Mouse (Mus musculus) adrenal gland (tissue): ENCODE results near the gene Mob4.

Source experiments
- intact Hi-C: fragments of 180-260 bp; cut with DNase I; formaldehyde crosslinking; loops from one replicate; pipeline ENCODE4 v1.15.1; 2025

The Mob4 gene

GRCm38 (mm10) chr1:55130190-55130916 lies 678 bp upstream of the Mob4 start:
- intact Hi-C loops = no loop called here

DNA sequence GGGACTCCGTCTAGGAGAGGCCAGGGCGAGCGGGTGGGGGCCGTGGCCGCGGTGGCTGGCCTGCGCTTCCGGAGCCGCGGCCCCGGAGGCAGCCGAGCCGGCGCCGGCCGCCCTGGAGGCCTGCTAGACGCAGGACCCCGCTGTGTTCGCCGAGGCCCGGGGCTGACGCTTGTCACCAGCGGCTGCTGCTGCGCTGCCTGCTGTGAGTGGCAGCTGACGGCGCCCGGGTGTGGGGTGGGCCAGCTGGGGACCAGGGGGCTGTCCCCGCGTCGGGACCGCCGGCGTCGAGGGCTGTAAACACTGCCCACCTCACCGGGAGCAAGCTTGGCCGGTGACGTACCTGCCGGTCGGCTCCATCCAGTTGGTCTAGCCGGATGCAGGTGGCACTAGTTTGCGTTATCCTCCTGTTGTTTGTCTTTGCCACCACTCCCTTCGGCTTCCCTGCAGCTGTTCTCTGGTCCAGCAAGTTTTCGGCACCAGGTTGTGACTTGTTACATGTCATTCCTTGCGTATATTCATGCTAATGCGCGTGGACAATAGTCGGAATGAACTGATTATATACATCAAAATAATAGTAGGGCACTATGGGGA lies 488 bp downstream of the Mob4 start:
- intact Hi-C loops = loop anchor here (2.0 kb wide), 1 partner anchor 45 kb away; no protein-coding TSS in a partner anchor

DNA sequence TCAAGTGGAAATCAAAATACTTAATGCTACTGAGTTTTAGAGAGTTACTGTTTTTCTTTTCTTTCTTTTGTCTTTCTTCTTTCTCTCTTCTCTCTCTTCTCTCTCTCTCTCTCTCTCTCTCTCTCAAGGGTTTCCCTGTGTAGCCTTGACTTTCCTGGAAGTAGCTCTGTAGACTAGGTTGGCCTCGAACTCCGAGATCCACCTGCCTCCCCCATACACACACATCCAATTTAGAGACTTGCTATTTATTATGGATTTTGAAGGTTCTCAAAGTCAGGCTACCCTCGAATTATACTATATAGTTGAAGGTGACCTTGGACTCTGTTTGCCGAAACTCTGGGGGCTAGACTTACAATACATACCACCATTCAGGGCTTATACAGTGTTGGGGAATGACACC lies 1.3 kb downstream of the Mob4 start:
- intact Hi-C loops = loop anchor here (2.0 kb wide), 1 partner anchor 46 kb away; no protein-coding TSS in a partner anchor

DNA sequence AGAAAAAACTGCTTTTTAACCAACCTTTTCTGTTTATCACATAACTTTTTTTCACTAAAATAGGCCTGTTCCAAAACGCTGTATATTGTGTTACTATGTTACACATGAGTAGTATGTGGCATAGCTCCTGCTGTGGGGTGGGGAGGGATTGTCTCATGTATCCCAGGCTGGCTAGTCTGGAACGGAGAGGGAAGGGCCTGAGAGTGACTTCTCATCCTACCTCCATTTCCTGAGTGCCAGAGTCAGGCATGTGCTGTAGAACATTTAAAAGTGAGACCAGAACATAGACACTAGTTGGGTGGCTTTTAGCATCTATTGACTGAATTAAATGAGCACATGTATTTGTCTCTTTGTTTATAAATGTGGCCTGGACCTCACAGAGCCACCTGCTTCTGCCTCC lies 2.1 kb downstream of the Mob4 start:
- intact Hi-C loops = loop anchor here (2.0 kb wide), 1 partner anchor 46 kb away; no protein-coding TSS in a partner anchor

GRCm38 (mm10) chr1:55134301-55134700 lies 3.3 kb downstream of the Mob4 start:
- intact Hi-C loops = no loop called here

DNA sequence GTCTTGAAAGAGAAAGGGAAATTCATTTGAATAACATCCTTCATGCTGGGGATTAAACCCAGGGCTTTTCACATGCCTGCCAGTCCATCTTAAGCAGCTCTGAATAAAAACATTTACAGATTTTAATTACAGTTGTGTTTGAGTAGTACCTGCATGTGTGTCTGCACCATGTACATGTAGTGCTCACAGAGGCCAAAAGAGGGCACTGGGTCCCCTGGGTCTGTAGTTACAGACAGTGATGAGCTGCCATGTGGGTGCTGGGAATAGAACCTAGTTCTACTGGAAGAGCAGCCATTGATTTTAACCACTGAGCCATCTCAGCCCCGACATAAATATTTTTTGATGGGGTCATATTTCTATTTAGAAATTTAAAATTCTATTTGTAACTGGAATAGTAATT lies 4.8 kb downstream of the Mob4 start:
- intact Hi-C loops = no loop called here

DNA sequence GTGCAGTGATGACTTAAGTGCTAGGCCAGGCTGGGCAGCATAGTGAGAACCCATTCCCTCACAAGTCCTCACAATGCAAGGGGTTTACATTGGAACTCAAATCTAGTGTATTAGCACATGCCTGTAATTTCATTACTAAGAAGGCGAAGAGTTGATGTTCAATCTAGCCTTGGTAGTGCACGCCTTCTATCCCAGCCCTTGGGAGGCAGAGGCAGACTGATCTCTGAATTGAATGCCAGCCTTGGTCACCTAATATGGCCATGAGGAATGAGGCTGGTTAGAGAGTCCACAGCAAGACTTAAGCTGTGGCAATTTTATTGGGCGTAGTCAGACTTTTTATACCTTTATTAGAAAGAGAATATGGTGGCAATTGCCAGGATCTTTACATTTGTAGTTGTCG lies 13.3 kb downstream of the Mob4 start:
- intact Hi-C loops = no loop called here

- intact Hi-C loops = no loop called here
Observed at GRCm38 (mm10) chr1:55145556-55145955, 14.5 kb downstream of the Mob4 start.

DNA sequence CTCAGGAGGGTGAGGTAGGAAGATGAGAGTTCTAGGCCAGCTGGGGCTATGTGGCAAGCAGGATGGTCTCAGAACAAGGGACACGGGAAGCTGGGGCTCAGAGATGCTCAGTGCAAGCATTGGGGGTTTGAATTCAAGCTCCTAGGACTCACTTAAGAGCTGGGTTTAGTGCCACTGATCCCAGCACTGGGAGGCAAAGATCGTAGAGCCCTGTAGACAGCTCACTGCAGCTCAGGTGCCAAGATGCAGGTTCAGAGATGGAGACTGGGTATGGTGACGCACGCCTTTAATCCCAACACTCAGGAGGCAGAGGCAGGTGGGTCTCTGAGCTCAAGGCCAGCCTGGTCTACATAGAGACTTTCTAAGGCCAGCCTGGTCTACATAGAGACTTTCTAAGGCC lies 26.3 kb downstream of the Mob4 start:
- intact Hi-C loops = loop anchor here (10.0 kb wide), 1 partner anchor 153 kb away; no protein-coding TSS in a partner anchor

DNA sequence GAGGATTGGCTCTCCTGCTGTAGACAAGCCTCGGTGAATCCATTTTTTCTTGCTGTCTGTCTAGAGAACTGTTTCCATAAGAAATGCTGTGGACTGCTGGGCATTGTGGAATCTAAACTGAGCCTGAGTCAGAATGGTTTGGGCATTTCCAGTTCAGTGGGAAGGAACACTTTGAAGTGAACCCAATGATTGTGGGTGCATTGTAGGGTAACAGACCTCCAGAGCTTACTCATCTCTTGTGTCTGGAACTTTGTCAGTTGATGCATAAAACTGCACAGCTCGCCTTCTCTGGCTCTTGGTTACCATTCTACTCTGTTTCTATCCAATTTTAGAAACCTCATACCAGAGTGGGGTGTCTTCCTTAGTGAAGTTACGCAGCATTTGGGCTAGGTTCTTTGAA lies 27.2 kb downstream of the Mob4 start:
- intact Hi-C loops = loop anchor here (10.0 kb wide), 1 partner anchor 153 kb away; no protein-coding TSS in a partner anchor

GRCm38 (mm10) chr1:55158821-55159220 lies 27.8 kb downstream of the Mob4 start:
- intact Hi-C loops = loop anchor here (10.0 kb wide), 1 partner anchor 154 kb away; no protein-coding TSS in a partner anchor

DNA sequence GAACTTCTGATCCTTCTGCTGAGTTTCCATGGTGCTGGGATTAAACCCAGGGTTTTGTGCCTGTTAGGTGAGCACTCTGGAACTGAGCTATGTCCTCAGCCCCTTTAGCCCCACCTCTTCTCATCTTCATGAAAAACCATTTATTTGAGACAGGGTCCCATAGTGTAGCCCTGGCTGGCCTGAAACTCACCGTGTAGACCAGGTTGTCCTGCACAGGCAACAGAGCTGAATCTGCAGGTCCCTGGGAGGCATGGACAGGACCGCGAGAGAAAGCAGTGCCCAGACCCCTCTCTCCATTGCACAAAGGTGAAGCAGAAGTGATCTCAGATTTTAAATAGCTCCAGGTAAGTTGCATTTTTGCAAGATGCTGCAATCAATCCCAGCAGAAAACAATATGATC lies 29.2 kb downstream of the Mob4 start:
- intact Hi-C loops = loop anchor here (5.0 kb wide), 1 partner anchor 73 kb away; the partner anchor contains the start of genes Hspd1 and Hspe1

DNA sequence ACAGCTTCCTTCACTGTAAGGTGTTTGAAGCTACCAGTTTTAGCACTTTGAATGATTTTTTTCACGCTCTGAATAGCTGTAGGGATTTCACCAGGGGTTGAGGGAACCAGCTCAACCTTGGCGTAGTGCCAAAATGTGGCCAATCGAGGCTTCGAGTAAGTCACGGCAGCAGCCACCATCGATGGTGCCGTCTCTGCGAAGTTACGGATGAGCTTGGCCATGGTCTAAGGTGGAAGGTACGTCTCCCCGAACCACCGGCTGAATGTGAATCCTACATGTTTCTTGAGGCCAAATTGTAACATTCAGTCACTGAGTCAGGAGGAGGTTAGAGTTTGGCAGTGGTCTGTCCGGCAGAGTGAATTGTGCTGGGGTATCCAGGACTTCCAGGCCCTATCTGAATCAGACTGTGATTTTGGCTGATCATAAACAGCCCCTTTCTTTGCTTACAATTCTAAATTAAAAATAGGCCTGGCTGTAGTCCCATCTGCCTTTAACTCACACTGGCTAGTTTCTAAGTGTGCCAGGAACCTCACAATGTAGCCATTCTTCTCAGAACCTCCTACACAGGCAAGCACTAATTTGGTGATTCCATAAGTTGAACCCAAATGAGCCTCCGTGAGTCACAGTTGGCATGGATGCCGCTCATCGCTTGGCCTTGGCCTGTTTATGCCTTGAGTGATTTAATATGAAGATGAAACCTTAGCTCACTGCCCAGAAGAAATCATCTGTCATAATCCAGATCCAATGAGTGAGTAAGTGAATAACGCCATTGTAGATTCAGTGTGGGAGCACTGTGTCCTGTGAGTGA lies 30.0 kb downstream of the Mob4 start:
- intact Hi-C loops = loop anchor here (5.0 kb wide), 1 partner anchor 74 kb away; the partner anchor contains the start of genes Hspd1 and Hspe1

GRCm38 (mm10) chr1:55161895-55162294 lies 30.9 kb downstream of the Mob4 start:
- intact Hi-C loops = loop anchor here (5.0 kb wide), 1 partner anchor 75 kb away; the partner anchor contains the start of genes Hspd1 and Hspe1

- intact Hi-C loops = loop anchor here (5.0 kb wide), 1 partner anchor 75 kb away; the partner anchor contains the start of genes Hspd1 and Hspe1
Observed at GRCm38 (mm10) chr1:55162781-55163180, 31.8 kb downstream of the Mob4 start.

DNA sequence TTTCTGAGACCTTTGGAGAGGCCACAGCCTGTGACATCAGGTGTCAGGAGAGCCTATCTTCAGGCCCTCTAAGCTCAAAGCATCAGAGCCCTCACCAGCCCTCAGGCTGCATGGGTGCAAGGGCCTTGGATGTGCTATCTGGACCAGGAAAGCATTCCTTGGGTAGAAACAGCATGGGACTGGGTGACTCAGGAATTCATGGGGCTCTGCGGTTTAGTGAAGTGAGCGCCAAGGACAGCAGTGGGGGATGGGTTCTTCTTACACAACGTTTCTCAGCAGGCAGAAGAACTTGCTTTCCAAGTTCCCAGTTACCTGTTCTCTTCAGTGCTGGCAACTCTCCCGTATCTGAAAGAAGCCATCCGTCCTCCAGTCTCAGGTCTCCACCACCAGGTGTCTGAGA lies 33.0 kb downstream of the Mob4 start:
- intact Hi-C loops = loop anchor here (5.0 kb wide), 1 partner anchor 77 kb away; the partner anchor contains the start of genes Hspd1 and Hspe1

DNA sequence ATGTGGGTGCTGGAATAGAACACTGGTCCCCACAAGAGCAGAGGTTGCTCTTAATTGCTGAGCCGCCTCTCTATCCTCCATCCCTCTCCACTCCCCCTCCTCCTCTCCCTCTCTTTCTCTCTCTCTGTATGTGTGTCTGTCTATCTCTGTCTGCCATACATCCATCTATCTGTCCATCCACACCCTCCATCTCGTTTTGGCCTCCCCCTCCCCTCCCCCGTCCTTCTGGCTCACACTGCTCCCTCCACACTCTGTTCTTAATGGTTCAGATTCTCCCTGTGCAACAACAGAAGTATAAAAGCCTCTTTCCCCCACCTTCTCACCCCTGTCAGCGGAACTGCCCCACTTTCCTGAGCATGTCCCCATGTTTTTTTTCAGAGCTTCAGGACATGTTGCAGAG lies 36.5 kb downstream of the Mob4 start:
- intact Hi-C loops = no loop called here

DNA sequence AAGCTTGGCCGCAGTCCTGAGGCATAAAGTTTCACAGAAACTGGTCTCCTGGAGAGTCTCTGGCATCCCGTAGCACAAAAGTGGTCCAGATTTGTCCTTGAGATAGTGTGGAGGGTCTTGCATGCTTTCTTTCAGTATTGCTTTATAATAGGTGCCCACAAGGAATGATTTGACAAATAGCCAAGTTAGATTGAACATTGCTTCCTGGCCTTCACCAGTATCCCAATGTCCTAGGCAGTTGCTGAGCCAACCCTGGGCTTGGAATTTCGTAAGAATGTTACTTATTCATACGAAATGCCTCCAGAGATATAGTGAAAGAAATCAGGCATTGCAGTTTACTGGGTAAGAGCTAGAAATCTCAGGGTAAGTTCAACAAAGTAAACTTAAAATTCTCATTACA lies 37.6 kb downstream of the Mob4 start:
- intact Hi-C loops = no loop called here

DNA sequence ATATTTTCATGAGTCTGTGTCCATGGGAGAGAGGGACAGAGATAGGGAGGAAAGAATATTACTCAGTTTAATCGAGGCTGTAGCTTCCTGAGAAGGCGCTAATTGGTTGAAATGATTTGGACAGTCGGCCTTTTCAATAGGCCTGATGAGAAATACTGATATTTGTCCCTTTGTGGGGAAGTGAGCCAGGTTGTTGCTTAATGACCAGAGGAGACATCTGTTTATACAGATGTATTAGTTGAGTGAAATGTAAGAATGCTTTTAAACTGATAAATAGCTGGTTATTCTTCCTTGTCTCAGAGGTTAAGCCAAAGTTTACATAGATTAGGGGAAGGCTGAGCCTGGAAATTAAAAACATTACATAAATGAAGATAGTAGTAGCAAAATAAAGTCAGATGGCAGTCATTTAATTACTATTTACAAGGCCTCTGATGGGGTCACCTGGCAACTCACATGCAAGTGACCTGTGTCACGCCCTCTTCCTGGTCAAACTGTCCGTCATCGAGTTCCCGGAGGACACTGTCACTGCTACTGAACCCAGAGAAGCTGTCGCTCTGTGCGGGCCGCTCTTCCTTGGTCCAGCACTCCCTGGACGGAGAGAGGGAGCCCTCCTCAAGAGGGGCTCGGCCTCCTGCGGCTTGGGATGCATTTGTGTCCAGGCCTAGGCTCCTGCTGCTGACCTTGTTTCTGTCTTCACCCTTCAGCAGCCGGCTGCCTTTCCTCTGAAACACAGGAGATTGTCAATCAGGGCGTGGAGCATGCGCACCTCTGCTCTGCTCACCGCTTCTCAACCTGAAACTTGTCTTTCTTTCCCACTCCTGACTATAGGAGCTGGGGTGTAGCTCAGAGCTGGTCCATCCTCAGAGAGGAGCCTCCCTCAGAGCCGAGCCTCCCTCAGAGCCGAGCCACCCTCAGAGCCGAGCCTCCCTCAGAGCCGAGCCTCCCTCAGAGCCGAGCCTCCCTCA lies 40.6 kb downstream of the Mob4 start:
- intact Hi-C loops = no loop called here
